Mouse (Mus musculus): ENCODE results near the gene Ccdc40. TPM values are rescaled to one million over a fixed set of nuclear protein-coding genes. Genes with fewer than 3 reads are reported as not detected.

Ccdc40 gene
- polyA plus RNA-seq, 1 experiment from 2014 or later, result 9.3 TPM

DNA sequence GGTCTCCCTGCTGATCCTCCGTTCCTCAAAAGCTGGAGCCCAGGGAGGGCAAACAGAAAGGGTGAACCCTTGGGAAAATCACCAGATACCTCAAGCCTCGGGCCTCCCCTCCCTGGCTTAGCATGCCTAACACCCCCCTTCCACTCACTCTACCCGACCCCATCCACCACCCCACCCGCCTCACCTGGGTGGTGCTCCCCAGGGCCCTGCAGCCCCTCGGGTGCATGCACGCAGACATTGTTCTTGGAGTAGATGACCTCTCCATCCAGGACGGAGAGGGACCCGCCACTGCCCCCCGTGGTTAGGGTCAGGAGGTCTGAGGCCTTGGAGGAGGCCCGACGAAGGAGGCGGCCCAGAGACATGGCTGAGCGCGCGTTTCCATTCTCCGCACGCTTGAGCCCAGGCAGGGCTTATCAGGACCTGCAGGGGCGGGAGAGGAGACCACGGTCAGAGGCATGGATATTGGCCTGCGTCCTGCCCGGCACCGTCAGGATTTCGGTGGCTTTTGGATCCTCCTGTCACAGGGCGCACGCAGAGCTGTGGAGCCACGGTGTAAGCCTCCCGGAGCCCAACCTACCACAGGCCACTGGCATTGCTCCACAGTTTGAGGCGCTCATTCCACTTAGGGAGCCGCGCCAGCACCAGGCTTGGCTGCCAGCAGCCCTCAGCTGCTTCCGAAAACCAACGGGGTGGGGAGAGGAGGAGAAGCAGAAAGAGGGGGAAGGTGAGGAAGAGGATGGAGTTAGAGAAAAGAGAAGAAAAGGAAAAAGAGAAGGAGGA is 17.9 kb upstream of the Ccdc40 start:
- 58% methylated on average over 32 of the region's 32 CpGs for WGBS
- peak overlapping the region; percentile 19; the same call in 1 of the 2 replicates for H3K27ac ChIP-seq
- H3K4me1 ChIP-seq, result peaks cover 36% of the 10 kb centered on the region
- H3K36me3 ChIP-seq, result peaks cover 34% of the 10 kb centered on the region
- no peaks in the 10 kb centered on the region for H3K9me3 ChIP-seq
- DNase-seq (ENCODE audit: low spot score), result no peak
- H3K27me3 ChIP-seq (ENCODE audit: insufficient read depth, poor library complexity, severe bottlenecking), result 0 out of 2 replicates have a peak, but pooled peaks cover 5% of the 10 kb centered on the region
- H3K4me3 ChIP-seq, result no peak overlapping the region

DNA sequence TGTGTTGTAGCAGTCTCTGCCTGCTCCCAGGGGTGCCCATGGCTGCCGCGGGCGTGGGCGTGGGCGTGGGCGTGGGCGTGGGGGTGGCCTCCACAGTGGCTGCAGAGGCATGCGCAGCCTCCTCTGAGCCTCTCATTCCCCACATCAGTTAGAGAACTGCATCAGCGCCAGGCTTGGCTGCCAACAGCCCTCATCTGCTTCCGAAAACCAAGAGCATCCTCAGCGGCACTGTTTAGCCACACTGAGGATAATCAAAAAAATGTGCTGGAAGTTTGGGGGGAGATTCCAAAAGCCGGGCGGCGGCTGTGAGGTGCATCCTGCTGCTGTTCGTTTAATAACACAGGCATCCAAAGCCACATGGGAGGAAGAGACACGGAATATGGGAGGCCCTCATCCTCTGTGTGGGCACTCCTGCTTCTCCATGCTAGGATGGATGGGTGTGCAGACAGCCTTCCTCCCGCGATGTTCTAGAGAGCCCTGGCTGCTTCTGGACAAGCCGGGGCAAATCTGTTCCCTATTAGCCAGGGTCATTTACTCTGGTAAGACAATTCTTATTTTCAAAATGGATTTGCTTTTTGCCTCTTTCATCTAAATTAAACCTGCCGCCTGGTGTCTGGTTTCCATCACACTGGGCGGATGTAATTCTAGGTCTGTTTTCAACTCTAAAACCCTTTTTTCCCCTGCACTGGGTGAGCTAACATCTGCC is 16.6 kb upstream of the Ccdc40 start:
- Histone ChIP-seq H3K27me3 (ENCODE audit: insufficient read depth, poor library complexity, severe bottlenecking) (0 out of 2 replicates have a peak, but pooled peaks cover 5% of the 10 kb centered on the region), H3K27ac (no peak overlapping the region), H3K9me3 (no peaks in the 10 kb centered on the region), H3K36me3 (peaks cover 29% of the 10 kb centered on the region), H3K4me1 (peaks cover 44% of the 10 kb centered on the region), H3K4me3 (no peak overlapping the region)
- DNase-seq (ENCODE audit: low spot score), result no peak
- 90% methylated on average over 21 of the region's 21 CpGs for WGBS

DNA sequence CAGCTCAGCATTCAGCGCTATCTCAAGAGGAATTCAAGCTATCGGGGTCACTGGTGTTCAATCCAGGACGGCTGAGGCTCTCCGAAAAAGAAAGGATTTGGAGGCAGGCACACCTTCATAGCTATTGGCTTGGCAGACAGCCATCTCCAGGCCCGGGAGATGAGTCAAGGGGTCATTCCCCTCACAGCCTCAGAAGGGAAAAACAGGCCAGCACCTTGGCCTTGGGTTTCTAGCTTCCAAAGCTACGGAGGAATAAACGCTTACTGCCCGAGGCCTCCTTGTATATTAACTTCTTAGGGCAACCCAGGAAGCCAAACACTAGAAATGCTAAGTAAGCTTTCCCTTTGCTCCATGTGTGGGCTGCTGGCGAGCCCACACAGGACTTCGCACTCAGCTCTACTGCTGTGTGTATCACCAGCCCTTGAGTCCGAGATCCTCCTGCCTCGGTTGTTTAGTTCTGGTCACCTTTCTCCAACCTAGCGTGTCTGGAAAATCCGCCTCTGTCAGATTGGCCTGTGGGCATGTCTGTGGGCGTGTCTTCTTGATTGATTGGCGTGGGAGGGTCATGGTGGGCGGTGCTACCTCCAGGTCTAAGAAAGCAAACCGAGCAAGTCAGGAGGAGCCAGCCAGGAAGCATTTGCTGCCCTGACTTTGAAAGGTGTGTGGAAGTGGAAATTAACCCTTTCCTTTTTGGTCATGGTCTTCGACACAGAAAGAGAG is 15.0 kb upstream of the Ccdc40 start:
- DNase-seq (ENCODE audit: low spot score), result no peak
- H3K4me1 ChIP-seq, result peaks cover 48% of the 10 kb centered on the region

DNA sequence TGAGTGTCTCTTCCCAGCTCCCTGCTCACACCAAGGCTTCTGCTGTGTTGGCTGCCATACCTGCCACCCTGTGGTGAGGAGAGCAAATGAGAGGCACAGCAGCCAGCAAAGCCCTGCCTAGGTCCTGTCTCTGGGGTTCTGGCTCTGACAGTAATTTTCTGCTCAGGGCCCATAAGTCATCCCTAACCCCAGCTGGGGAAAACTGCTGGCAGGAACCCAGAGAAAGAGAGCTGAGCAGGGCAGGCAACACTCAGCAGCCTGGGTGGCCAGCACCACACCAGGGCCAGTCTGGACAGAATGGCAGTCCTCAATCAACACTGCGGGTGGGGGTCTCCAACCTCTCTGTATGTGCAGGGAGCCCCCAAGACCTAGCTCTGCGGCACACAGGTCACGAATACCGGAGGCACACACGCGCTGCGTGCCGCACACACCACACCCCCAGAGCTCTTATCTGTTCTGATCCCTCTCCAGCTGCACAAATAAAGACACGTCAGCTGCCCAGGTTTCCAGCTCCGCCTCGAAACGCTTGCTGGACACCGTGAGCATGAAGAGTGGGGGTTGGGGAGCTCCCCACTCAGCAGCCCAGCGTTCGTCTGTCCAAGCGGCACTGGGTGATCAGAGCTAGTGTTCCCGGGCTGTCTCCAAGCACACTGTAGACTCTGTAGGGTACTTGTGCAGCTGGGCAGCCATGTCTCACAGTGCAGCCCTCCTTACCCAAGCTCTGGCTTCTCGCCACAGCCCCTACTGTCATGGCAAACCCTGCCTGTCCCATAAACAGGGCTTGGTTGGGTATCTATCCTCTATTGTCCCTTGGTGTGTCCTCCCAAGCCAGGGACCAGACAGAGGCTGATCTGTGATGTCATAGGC is 13.1 kb upstream of the Ccdc40 start:
- Histone ChIP-seq H3K27ac (peak overlapping the region; percentile 87), H3K9me3 (no peaks in the 10 kb centered on the region), H3K36me3 (peaks cover 7% of the 10 kb centered on the region), H3K27me3 (ENCODE audit: insufficient read depth, poor library complexity, severe bottlenecking) (0 out of 2 replicates have a peak, but pooled peaks cover 5% of the 10 kb centered on the region), H3K4me1 (peaks cover 62% of the 10 kb centered on the region), H3K4me3 (peak overlapping the region; percentile 58)
- peak; percentile 89 for DNase-seq (ENCODE audit: low spot score)
- WGBS, result 6% methylated on average over 18 of the region's 18 CpGs

More for the DNA sequence above, 15.0 kb upstream of the Ccdc40 start:
- Histone ChIP-seq H3K9me3 (no peaks in the 10 kb centered on the region), H3K27ac (no peak overlapping the region), H3K27me3 (ENCODE audit: insufficient read depth, poor library complexity, severe bottlenecking) (0 out of 2 replicates have a peak, but pooled peaks cover 5% of the 10 kb centered on the region), H3K4me3 (no peak overlapping the region), H3K36me3 (peaks cover 20% of the 10 kb centered on the region)
- 60% methylated on average over 19 of the region's 19 CpGs for WGBS

DNA sequence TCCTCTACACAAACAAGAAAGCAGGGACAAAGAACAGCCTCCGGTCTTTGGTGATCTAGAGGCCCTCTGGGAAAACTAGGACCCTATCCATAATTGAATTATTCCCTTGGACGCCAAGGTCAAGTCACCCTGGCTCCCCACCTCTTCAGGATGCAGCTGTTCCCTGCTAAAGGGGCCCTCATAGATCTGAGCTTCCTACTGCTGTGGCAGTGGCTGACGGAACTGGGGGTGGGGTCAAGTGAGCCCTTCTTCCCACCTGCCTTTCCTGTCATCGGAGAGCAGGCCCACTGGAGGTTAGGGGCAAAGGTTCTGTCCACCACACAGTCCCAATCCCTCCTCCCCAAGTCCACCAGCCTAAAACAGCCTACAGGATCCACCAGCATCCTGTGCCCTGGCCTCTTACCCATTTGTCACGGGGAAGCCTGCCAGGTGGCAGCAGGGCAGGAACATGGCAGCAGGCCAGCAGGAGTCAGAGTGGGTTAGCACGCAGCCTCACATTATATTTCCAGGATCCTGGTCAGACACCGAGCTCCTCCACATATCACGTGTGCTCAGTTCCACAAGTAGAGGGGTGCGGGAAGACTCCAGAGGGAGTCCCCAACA is 12.4 kb upstream of the Ccdc40 start:
- Histone ChIP-seq H3K4me1 (peaks cover 63% of the 10 kb centered on the region), H3K9me3 (no peaks in the 10 kb centered on the region), H3K27me3 (ENCODE audit: insufficient read depth, poor library complexity, severe bottlenecking) (no peaks in the 10 kb centered on the region), H3K36me3 (peaks cover 2% of the 10 kb centered on the region; the same call in 1 of the 2 replicates), H3K27ac (peak overlapping the region; percentile 87), H3K4me3 (peak overlapping the region; percentile 58)
- 54% methylated on average over 9 of the region's 9 CpGs for WGBS
- DNase-seq (ENCODE audit: low spot score), result no peak

DNA sequence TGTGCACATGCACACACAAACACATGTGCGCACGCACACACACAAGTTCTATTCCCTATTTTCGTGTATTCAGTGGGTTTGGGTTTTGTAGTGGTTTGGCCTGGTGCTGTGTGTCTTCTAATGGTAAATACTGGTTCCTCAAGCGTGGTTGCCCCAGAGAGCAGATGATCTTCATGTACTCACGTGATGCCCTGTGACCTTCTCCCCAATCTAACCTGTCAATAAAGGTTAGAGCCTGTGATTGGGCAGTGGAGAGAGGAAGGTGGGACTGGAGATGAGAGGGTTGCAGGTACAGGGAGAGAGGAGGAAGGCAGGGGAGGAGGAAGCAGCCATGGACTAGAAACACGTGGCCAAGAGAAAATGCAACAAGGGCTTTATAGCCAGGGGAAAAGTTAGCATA is 10.5 kb upstream of the Ccdc40 start:
- Histone ChIP-seq H3K27ac (no peak overlapping the region), H3K9me3 (no peaks in the 10 kb centered on the region), H3K4me3 (no peak overlapping the region), H3K27me3 (ENCODE audit: insufficient read depth, poor library complexity, severe bottlenecking) (no peaks in the 10 kb centered on the region), H3K36me3 (peaks cover 2% of the 10 kb centered on the region), H3K4me1 (peaks cover 75% of the 10 kb centered on the region)
- 90% methylated on average over 6 of the region's 6 CpGs for WGBS
- no peak for DNase-seq (ENCODE audit: low spot score)

DNA sequence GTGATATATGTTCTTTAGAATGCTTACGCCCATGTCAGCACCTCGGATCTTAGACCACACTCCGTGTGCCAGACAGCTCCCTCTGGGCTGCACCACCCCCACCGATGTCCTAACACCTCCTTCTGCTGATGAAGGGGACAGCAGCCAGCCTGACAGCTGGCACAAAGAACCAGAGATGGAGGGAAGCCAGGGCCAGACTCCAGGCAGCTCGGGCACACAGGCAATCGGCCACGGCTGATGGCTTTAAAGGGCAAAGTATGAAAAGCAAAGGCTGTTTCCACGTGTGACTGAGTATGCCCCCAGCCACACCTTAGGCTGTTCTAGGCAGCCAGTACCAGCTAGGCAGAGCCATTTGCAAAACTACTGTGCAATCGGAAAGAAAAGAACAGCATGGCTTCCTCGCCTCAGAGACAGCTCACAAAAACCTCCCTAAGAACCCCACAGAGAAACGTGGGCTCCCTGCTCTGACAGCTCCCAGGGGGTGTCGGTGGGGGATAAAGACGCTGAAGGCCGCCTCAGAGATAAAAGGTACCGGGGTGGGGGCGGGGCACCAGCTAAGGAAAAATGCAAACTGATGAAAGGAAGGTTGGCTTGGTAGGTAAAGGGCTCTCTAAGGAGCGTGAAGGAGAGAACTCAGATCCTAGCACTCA is 8.4 kb upstream of the Ccdc40 start:
- no peaks in the 10 kb centered on the region for H3K27me3 ChIP-seq (ENCODE audit: insufficient read depth, poor library complexity, severe bottlenecking)
- peaks cover 2% of the 10 kb centered on the region for H3K36me3 ChIP-seq
- no peak for DNase-seq (ENCODE audit: low spot score)
- H3K9me3 ChIP-seq, result no peaks in the 10 kb centered on the region
- peak overlapping the region; percentile 24 for H3K4me3 ChIP-seq
- peak overlapping the region; percentile 64 for H3K27ac ChIP-seq
- WGBS, result 12% methylated on average over 17 of the region's 17 CpGs
- H3K4me1 ChIP-seq, result peaks cover 64% of the 10 kb centered on the region

DNA sequence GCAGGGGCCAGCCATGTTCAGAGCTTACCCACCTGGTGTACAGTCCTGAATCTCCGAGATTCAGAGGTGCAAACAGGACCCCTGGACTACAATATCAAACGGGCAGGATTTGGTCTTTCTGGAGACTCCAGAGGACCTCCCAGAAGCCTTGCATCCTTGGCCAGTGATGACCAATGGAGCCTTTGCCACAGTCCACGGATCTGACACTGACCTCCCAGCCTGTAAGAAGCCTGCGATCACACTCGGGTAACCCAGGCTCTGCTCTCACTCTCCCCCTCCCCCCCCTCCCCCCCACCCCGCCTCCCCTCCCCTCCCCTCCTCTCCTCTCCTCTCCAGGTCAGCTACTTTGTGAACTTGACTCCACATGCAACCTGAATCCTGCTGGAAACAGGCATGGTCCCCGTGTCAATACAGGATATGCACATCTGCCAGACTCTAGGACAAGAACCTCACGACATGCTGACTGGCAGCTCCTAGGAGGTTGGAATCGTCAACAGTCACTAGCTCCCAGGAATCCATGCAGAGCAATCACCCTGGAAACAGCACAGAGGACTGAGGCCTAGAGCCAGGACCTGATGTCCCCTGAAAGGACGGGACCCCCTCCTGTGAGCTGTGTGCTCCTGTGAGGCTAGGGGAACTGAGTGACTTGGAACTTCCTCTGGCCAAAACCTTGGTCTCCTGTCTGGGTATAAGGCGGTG is 6.4 kb upstream of the Ccdc40 start:
- no peak overlapping the region for H3K4me3 ChIP-seq
- DNase-seq (ENCODE audit: low spot score), result no peak
- H3K4me1 ChIP-seq, result peaks cover 49% of the 10 kb centered on the region
- no peaks in the 10 kb centered on the region for H3K9me3 ChIP-seq
- 49% methylated on average over 10 of the region's 11 CpGs for WGBS
- 0 out of 2 replicates have a peak, but pooled peaks cover 2% of the 10 kb centered on the region for H3K27me3 ChIP-seq (ENCODE audit: insufficient read depth, poor library complexity, severe bottlenecking)
- H3K36me3 ChIP-seq, result peaks cover 2% of the 10 kb centered on the region
- 0 out of 2 replicates have a peak overlapping the region, but pooled peaks have one; percentile 17 for H3K27ac ChIP-seq

DNA sequence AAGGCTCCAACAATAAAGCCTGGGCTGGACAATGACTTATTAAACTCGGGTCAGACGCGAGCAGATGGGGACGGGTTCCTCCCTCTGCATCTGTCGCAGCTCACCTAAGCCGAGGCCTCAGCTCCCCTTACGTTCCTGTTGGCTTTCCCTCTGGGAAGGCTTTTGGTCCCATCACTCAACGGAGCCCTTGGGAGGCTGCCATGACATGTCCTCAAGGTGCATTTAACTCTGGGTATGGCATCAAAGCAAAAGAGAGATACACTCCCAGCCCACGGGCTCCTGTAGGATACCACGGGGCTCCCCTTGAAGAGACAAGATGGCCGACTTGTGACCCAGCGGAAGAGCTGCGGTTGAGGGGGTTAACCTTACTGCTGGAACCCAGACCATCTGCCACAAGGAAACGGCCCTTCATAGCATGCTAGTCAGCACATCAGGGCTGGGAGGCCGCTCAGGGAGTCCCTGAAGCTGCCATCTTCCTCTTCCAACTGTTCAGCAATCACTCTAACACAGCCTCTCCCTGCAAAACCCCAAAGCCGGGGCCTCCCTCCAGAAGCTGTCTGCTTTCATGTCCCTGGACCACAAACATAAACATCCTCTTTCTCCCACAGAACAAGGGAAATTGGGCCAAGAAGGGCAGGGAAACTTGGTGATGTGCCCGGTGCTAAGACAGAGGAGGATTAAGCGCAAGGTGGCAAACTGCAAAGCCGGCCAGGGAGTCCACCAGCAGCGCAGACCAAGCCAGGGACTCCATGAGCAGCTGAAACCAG is 5.1 kb upstream of the Ccdc40 start:
- no peaks in the 10 kb centered on the region for H3K9me3 ChIP-seq
- no peaks in the 10 kb centered on the region; the same call in none of the 2 replicates for H3K36me3 ChIP-seq
- 0 out of 2 replicates have a peak, but pooled peaks cover 2% of the 10 kb centered on the region for H3K27me3 ChIP-seq (ENCODE audit: insufficient read depth, poor library complexity, severe bottlenecking)
- DNase-seq (ENCODE audit: low spot score), result no peak
- WGBS, result 89% methylated on average over 20 of the region's 20 CpGs
- peaks cover 58% of the 10 kb centered on the region for H3K4me1 ChIP-seq
- no peak overlapping the region for H3K4me3 ChIP-seq
- H3K27ac ChIP-seq, result no peak overlapping the region

DNA sequence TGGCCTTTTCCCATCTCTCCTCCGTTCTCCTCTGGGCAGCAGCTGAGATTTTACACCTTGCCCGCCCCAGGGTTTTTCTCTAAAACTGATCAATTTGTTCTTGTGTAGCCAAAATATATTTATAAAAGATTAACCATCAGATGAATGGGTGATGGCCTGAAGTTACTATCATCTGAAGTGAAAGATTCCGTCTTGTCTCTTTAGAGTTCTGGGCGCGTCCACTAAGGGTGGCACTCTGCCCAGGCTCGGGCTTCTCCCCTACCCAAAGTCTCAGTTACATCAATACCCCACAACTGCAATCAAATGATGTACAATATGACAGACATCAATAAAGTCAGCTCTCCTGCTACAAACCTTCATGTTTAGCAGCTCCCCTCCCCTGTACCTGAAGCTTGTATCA is 3.4 kb upstream of the Ccdc40 start:
- H3K27me3 ChIP-seq (ENCODE audit: insufficient read depth, poor library complexity, severe bottlenecking), result peaks cover 3% of the 10 kb centered on the region; the same call in 1 of the 2 replicates
- 91% methylated on average over 6 of the region's 6 CpGs for WGBS

More for the DNA sequence above, 3.4 kb upstream of the Ccdc40 start:
- Histone ChIP-seq H3K36me3 (no peaks in the 10 kb centered on the region; the same call in none of the 2 replicates), H3K4me1 (peaks cover 59% of the 10 kb centered on the region), H3K9me3 (no peaks in the 10 kb centered on the region), H3K27ac (no peak overlapping the region), H3K4me3 (no peak overlapping the region)
- no peak for DNase-seq (ENCODE audit: low spot score)

Measured in heart, embryonic 10.5 days (tissue).